Mouse (Mus musculus): ENCODE data around the gene Wipf2.

Wipf2 gene

DNA sequence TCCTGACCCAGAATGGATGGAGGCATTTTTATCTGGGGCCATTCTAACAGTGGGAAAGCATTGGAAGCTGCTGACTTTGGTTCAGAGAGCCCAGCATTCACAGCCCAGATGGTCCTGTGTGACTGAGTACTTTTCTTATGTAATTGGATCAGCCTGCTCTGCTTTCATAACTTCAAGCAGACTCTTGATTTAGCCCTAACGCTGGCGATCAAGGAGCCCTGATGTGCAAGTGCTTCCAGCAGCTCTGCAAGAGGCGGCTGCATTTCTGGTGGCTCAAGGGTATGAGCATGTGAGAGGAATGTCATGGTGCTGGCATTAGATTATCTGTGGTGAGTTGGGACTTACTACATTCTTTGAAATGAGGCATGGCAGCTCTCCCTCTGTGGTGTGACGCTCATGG, 8.6 kb downstream of the Wipf2 start:
- no peak for DNase-seq (ENCODE audit: low read depth, low spot score)
- peaks cover 1% of the 10 kb centered on the region; the same call in 1 of the 2 replicates for H3K36me3 ChIP-seq (ENCODE audit: control insufficient read depth, insufficient read depth, low read length, poor library complexity, severe bottlenecking)
- H3K27me3 ChIP-seq (ENCODE audit: control insufficient read depth, insufficient read depth, low read length, poor library complexity, severe bottlenecking): no peaks in the 10 kb centered on the region

GRCm38 (mm10) chr11:98873900-98874299, 10.5 kb downstream of the Wipf2 start:
- no peak for DNase-seq (ENCODE audit: low read depth, low spot score)
- Histone ChIP-seq H3K36me3 (ENCODE audit: control insufficient read depth, insufficient read depth, low read length, poor library complexity, severe bottlenecking) (no peaks in the 10 kb centered on the region; the same call in 1 of the 2 replicates), H3K27me3 (ENCODE audit: control insufficient read depth, insufficient read depth, low read length, poor library complexity, severe bottlenecking) (no peaks in the 10 kb centered on the region)

DNA sequence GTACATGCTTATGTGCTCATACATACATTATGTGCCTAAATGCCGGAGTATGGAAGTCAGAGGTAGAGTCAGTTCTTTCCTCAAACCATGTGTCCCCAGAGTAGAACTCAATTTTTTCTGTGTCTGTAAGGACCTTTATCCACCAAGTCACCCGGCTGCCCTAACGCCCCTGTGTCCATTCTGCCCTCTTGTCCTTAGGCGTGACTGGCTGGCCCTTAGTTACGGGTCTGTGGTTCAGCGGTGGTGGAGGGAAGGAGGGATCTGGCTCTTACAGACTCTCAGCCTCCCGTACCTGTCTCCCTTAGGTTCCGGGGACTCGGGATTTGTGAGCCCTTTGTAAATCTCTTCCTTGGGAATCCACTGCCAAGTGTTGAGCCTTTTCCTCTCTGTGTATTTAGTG, 13.6 kb downstream of the Wipf2 start:
- H3K27me3 ChIP-seq (ENCODE audit: control insufficient read depth, insufficient read depth, low read length, poor library complexity, severe bottlenecking): no peaks in the 10 kb centered on the region
- H3K36me3 ChIP-seq (ENCODE audit: control insufficient read depth, insufficient read depth, low read length, poor library complexity, severe bottlenecking): no peaks in the 10 kb centered on the region; the same call in 1 of the 2 replicates
- DNase-seq (ENCODE audit: low read depth, low spot score): no peak

DNA sequence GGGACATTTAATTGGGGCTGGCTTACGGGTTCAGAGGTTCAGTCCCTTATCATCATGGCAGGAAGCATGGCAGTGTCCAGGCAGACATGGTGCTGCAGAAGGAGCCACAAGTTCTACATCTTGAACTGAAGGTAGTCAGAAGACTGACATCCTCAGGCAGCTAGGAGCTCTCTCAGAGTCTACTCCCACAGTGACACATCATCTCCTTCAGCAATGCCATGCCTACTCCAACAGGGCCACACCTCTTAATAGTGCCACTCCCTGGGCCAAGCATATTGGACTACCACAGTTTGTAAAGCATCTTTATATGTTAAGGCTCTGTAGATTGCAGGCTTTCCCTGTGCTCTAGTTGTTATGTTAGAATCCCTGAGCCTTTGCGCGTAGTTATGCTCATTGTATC, 24.3 kb downstream of the Wipf2 start:
- no peaks in the 10 kb centered on the region for H3K27me3 ChIP-seq (ENCODE audit: control insufficient read depth, insufficient read depth, low read length, poor library complexity, severe bottlenecking)
- peaks cover 32% of the 10 kb centered on the region for H3K36me3 ChIP-seq (ENCODE audit: control insufficient read depth, insufficient read depth, low read length, poor library complexity, severe bottlenecking)
- DNase-seq (ENCODE audit: low read depth, low spot score): no peak

GRCm38 (mm10) chr11:98889077-98889476, 25.6 kb downstream of the Wipf2 start:
- H3K36me3 ChIP-seq (ENCODE audit: control insufficient read depth, insufficient read depth, low read length, poor library complexity, severe bottlenecking): peaks cover 35% of the 10 kb centered on the region
- no peaks in the 10 kb centered on the region for H3K27me3 ChIP-seq (ENCODE audit: control insufficient read depth, insufficient read depth, low read length, poor library complexity, severe bottlenecking)
- no peak for DNase-seq (ENCODE audit: low read depth, low spot score)

GRCm38 (mm10) chr11:98889977-98890376, 26.5 kb downstream of the Wipf2 start:
- H3K27me3 ChIP-seq (ENCODE audit: control insufficient read depth, insufficient read depth, low read length, poor library complexity, severe bottlenecking): no peaks in the 10 kb centered on the region

DNA sequence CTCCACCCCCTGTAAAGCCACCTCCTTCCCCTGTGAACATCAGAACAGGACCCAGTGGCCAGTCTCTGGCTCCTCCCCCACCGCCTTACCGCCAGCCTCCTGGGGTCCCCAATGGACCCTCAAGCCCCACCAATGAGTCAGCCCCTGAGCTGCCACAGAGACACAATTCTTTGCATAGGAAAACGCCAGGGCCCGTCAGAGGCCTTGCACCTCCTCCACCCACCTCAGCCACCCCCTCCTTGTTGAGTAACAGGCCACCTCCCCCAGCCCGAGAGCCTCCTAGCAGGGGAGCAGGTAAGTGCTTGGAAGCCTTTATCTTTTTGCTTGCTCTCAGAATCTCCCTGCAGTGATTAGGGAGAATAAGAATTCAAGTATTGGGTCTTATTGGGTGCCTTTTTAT, 29.0 kb downstream of the Wipf2 start:
- H3K36me3 ChIP-seq (ENCODE audit: control insufficient read depth, insufficient read depth, low read length, poor library complexity, severe bottlenecking): peaks cover 27% of the 10 kb centered on the region
- no peak for DNase-seq (ENCODE audit: low read depth, low spot score)
- no peaks in the 10 kb centered on the region for H3K27me3 ChIP-seq (ENCODE audit: control insufficient read depth, insufficient read depth, low read length, poor library complexity, severe bottlenecking)

More at GRCm38 (mm10) chr11:98889977-98890376, 26.5 kb downstream of the Wipf2 start:
- no peak for DNase-seq (ENCODE audit: low read depth, low spot score)
- H3K36me3 ChIP-seq (ENCODE audit: control insufficient read depth, insufficient read depth, low read length, poor library complexity, severe bottlenecking): peaks cover 32% of the 10 kb centered on the region

DNA sequence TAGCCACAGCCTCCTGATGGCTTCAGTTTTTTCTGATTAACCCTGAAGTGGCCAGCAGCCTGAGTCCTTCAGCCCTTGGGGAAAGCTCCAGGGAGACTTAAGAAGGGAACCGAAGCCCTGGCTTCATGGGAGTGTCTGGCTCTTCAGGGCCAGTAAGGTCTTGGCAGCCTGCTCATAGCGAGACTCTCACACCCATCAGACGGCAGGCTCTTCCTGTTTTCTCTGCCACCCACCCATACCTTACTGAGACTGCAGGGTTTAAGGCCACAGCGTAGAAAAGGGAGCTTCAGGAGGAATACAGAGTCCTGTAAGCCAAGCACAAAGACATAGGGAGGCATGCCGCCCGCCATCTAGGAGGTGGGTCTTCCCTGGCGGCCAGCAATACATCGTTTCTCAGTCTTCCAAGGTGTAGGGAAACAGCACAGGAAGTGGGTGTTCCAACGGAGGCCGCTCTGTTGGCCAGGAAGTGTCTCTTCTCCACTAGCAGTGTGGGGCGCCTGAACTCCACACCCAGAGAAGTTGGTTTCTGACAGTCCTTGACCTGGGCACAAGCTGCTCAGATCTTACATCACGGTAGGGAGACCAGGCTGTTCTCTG, 37.2 kb downstream of the Wipf2 start:
- peaks cover 18% of the 10 kb centered on the region for H3K36me3 ChIP-seq (ENCODE audit: control insufficient read depth, insufficient read depth, low read length, poor library complexity, severe bottlenecking)
- no peaks in the 10 kb centered on the region for H3K27me3 ChIP-seq (ENCODE audit: control insufficient read depth, insufficient read depth, low read length, poor library complexity, severe bottlenecking)
- DNase-seq (ENCODE audit: low read depth, low spot score): peak; percentile 20

DNA sequence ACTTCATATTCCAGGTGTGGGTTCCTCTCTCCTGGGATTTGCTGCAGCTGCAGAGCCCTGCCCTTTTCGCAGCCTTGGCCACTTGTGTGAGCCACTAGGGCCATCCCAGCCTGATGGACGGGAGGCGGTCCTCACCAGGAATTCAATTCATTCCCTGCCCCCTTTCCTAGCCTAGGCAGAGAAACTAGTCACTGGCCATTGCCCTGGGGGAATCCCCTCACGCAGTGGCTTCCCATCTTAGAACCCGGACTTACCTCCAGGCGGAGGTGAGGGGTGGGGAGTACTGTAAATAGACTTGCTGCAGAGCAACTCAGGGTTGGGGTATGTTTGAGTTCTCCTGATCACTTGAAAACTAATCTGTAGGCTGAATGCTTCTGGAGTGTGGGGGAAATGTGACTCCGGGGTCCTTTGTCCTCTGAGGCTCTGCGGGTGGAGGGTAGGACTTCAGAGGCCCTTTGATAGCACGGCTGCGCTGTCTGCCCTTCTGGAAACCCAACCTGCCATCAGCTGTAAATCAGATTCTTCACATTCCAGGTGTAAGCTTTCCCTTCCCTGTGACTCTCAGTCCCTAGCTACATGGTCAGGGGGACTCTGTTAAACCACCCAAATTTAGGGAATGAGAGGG, 39.3 kb downstream of the Wipf2 start:
- Histone ChIP-seq H3K36me3 (ENCODE audit: control insufficient read depth, insufficient read depth, low read length, poor library complexity, severe bottlenecking) (peaks cover 12% of the 10 kb centered on the region), H3K27me3 (ENCODE audit: control insufficient read depth, insufficient read depth, low read length, poor library complexity, severe bottlenecking) (no peaks in the 10 kb centered on the region)
- no peak for DNase-seq (ENCODE audit: low read depth, low spot score)

GRCm38 (mm10) chr11:98904577-98904976, 41.1 kb downstream of the Wipf2 start:
- Histone ChIP-seq H3K27me3 (ENCODE audit: control insufficient read depth, insufficient read depth, low read length, poor library complexity, severe bottlenecking) (no peaks in the 10 kb centered on the region), H3K36me3 (ENCODE audit: control insufficient read depth, insufficient read depth, low read length, poor library complexity, severe bottlenecking) (peaks cover 4% of the 10 kb centered on the region)
- DNase-seq (ENCODE audit: low read depth, low spot score): no peak

DNA sequence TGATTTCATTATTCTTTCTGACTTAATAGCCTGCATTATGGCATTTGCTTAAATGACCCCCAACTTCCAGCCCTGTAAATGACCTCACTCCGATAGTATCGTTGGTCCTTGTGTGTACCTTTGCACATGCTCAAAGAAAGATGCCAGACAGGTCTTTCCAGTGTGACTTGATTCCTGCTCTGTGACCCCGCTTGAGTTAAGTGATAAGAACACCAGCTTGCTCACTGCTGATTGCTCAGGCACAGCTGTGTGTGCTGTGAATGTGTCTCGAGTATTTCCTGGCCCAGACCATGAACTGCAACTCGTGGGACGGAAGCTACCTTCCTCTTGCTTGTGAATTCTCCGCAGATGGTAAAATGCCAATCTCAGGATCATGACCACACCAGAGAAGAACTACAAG, 41.6 kb downstream of the Wipf2 start:
- DNase-seq (ENCODE audit: low read depth, low spot score): no peak
- no peaks in the 10 kb centered on the region for H3K27me3 ChIP-seq (ENCODE audit: control insufficient read depth, insufficient read depth, low read length, poor library complexity, severe bottlenecking)
- peaks cover 2% of the 10 kb centered on the region for H3K36me3 ChIP-seq (ENCODE audit: control insufficient read depth, insufficient read depth, low read length, poor library complexity, severe bottlenecking)

DNA sequence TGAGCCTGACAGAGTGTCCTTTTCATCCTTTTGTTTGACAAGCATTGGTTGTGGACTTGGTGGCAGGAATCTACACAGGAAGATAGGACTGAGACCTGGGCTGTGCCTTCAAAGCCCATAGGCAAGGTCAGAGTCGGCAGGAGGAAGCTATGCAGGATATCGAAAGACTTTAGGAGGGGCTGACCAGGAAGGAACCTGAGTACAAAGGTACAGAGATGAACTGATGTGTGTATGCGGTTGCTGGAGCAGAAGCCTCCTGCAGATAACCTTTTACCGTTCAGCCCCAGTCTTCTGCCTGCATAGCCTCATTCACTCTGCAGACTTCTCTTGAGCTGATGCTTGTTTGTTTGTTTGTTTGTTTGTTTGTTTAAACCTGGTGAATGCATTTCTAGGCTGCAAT, 42.1 kb downstream of the Wipf2 start:
- no peak for DNase-seq (ENCODE audit: low read depth, low spot score)
- Histone ChIP-seq H3K36me3 (ENCODE audit: control insufficient read depth, insufficient read depth, low read length, poor library complexity, severe bottlenecking) (peaks cover 2% of the 10 kb centered on the region), H3K27me3 (ENCODE audit: control insufficient read depth, insufficient read depth, low read length, poor library complexity, severe bottlenecking) (no peaks in the 10 kb centered on the region; the same call in 1 of the 2 replicates)

- H3K27me3 ChIP-seq (ENCODE audit: control insufficient read depth, insufficient read depth, low read length, poor library complexity, severe bottlenecking): no peaks in the 10 kb centered on the region; the same call in 1 of the 2 replicates
- DNase-seq (ENCODE audit: low read depth, low spot score): no peak
- H3K36me3 ChIP-seq (ENCODE audit: control insufficient read depth, insufficient read depth, low read length, poor library complexity, severe bottlenecking): peaks cover 2% of the 10 kb centered on the region
These were observed 43.6 kb downstream of the Wipf2 start for GRCm38 (mm10) chr11:98907063-98907436.

GRCm38 (mm10) chr11:98907437-98908173, 44.2 kb downstream of the Wipf2 start, which contains the start of gene Cdc6:
Cdc6 (plus strand) TSS chr11:98907801.
- Histone ChIP-seq H3K36me3 (ENCODE audit: control insufficient read depth, insufficient read depth, low read length, poor library complexity, severe bottlenecking) (no peaks in the 10 kb centered on the region; the same call in none of the 2 replicates), H3K27me3 (ENCODE audit: control insufficient read depth, insufficient read depth, low read length, poor library complexity, severe bottlenecking) (no peaks in the 10 kb centered on the region; the same call in 1 of the 2 replicates)
- peak; percentile 98 for DNase-seq (ENCODE audit: low read depth, low spot score)

- peak; percentile 81 for DNase-seq (ENCODE audit: low read depth, low spot score)
- Histone ChIP-seq H3K36me3 (ENCODE audit: control insufficient read depth, insufficient read depth, low read length, poor library complexity, severe bottlenecking) (no peaks in the 10 kb centered on the region; the same call in 1 of the 2 replicates), H3K27me3 (ENCODE audit: control insufficient read depth, insufficient read depth, low read length, poor library complexity, severe bottlenecking) (no peaks in the 10 kb centered on the region; the same call in 1 of the 2 replicates)
These were observed 46.2 kb downstream of the Wipf2 start for GRCm38 (mm10) chr11:98909654-98910053.
